Mouse (Mus musculus) ES-Bruce4 (cell line): ENCODE measurements around the gene Plekhd1. TPM values are rescaled to one million over a fixed set of nuclear protein-coding genes. Genes with fewer than 3 reads are reported as not detected.

Experiments
- H3K27ac ChIP-seq: 2 replicates; pipeline ENCODE4 v1.5.1; 2012; ENCODE audit warnings: low read length, inconsistent platforms; ENCODE audit not compliant: insufficient read depth
- H3K27me3 ChIP-seq: 2 replicates; pipeline ENCODE4 v1.6.1; 2012; ENCODE audit warnings: mild to moderate bottlenecking, low read length, inconsistent platforms; ENCODE audit not compliant: control insufficient read depth, poor library complexity, insufficient read depth, severe bottlenecking
- H3K36me3 ChIP-seq: 2 replicates; pipeline ENCODE4 v1.6.1; 2012; ENCODE audit warnings: inconsistent platforms, mild to moderate bottlenecking, low read length, moderate library complexity; ENCODE audit not compliant: control insufficient read depth, poor library complexity, insufficient read depth, severe bottlenecking
- H3K4me1 ChIP-seq: one replicate; pipeline ENCODE4 v1.8.1; 2011; ENCODE audit warnings: low read length; ENCODE audit not compliant: control insufficient read depth, insufficient read depth
- H3K4me3 ChIP-seq: 2 replicates; pipeline ENCODE4 v1.5.1; 2011; ENCODE audit warnings: low read depth, mild to moderate bottlenecking, low read length
- H3K9ac ChIP-seq: 2 replicates; pipeline ENCODE4 v1.6.1; 2012; ENCODE audit warnings: low read depth, mild to moderate bottlenecking, inconsistent platforms; ENCODE audit not compliant: poor library complexity, severe bottlenecking
- H3K9me3 ChIP-seq: replicated peaks from 2 replicates; pipeline ENCODE4 v1.6.1; 2012; ENCODE audit warnings: mild to moderate bottlenecking, low read length, inconsistent platforms; ENCODE audit not compliant: control insufficient read depth, poor library complexity, insufficient read depth, severe bottlenecking
- CTCF ChIP-seq: IDR thresholded peaks from one replicate; pipeline ENCODE4 v1.8.1; 2011; ENCODE audit warnings: low read depth, low read length
- EP300 ChIP-seq: IDR thresholded peaks from 2 replicates; pipeline ENCODE4 v1.6.1; 2011; ENCODE audit warnings: low read depth, low read length; ENCODE audit not compliant: insufficient read depth
- POLR2A ChIP-seq: IDR thresholded peaks from one replicate; pipeline ENCODE4 v1.8.1; 2011; ENCODE audit warnings: low read length; ENCODE audit not compliant: insufficient read depth
- polyA plus RNA-seq: library from polyadenylated mRNA; stranded (reverse); fragments of >200 nt; gene quantifications from 2 replicates; pipeline ENCODE4 v1.2.4, GENCODE M21; 2011; ENCODE audit warnings: low read depth; ENCODE audit not compliant: missing spikeins, insufficient read depth, insufficient read length

Plekhd1 gene
- polyA plus RNA-seq, 1 experiment = 5.3 TPM

DNA sequence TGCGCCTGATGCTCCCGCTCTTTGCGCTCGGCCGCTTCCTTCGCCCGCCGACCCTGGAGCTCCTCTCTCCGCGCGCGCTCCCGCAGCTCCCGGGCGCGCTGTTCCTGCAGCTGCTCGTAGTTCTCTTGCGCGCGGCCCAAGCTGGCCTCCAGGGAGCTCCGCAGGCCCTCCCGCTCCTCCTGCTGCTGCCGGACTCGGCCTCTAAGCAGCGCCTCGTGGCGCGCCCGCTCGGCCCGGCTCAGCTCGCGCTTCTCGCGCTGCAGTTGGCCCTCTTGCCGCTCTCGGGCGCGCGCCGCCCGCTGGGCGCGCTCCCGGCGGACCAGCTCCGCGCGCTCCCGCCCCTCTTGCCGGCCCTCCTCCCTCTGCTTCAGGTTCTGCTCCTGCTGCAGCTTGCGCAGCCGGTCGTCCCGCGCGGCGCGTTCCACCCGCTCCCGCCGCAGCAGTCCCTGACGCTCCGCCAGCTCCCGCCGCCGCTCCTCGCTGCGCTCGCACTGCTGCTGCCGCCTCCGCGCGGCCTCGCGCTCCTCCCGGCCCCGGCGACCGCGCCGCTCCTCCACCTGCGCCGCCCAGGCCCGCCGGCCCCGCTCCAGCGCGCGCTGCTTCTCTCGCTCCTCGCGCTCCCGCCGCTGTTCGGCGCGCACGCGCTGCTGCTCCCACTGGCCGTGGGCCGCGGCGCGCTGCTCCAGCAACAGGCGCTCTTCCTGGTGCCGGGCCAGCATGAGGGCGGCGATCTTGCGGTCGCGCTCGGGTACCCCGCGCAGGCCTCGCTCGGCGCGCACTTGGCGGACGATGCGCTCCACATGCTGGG is 65.6 kb downstream of the Plekhd1 start:
- no peaks in the 10 kb centered on the region for H3K4me1 ChIP-seq
- no peaks in the 10 kb centered on the region for H3K36me3 ChIP-seq
- H3K9me3 ChIP-seq = peaks cover 4% of the 10 kb centered on the region
- peak overlapping the region; percentile 74 for H3K9ac ChIP-seq
- no peak overlapping the region for H3K27ac ChIP-seq
- peaks cover 28% of the 10 kb centered on the region for H3K27me3 ChIP-seq
- TF ChIP-seq CTCF (no peak), POLR2A (no peak), EP300 (no peak)
- peak overlapping the region; percentile 62 for H3K4me3 ChIP-seq

DNA sequence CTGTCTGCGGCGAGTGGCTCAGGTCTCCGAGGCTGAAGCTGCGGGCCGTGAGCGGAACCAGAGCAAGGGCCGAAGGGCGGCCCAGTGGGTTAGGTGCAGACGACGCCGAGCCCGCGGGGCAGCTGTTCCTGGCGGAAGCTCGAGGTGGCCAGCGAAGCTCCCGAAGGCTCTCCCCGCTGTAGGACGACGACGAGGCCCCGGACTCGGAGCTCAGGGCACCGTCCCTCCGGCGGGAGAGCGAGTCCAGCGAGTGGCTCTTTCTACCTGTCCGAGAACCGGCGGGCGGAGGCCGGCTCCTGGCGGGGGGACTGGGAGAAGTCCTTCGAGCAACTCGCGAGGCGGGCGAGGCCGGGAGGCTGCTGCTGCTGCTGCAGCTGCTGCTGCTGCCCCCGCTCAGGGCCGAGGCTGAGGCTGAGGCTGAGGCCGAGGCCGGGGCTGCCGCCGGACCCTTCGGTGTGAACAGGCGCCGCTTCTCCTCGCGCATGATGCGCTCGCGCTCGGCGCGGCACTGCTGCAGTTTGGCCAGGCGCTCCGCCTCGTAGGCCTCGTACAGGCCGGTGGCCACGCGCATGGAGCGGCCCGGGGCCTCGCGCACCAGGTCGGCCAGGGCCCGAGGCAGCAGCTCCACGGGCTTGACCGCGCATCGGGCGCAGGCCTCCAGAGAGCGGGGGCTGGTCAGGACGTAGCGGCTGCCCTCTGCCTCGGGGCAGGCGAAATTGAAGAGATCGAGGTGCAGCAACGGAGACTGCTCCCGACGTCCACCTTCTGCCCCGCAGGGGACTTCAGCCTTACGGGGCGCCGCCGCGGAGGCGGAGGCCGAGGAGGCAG is 66.4 kb downstream of the Plekhd1 start:
- TF ChIP-seq EP300 (no peak), POLR2A (no peak), CTCF (no peak)
- Histone ChIP-seq H3K9ac (peak overlapping the region; percentile 74), H3K4me1 (no peaks in the 10 kb centered on the region), H3K4me3 (peak overlapping the region; percentile 78), H3K36me3 (no peaks in the 10 kb centered on the region), H3K27ac (no peak overlapping the region), H3K27me3 (peaks cover 28% of the 10 kb centered on the region), H3K9me3 (peaks cover 4% of the 10 kb centered on the region)

- Histone ChIP-seq H3K4me1 (no peaks in the 10 kb centered on the region), H3K9ac (peak overlapping the region; percentile 74), H3K4me3 (peak overlapping the region; percentile 78), H3K9me3 (peaks cover 4% of the 10 kb centered on the region), H3K36me3 (no peaks in the 10 kb centered on the region), H3K27me3 (peaks cover 28% of the 10 kb centered on the region), H3K27ac (no peak overlapping the region)
- no peak for TF ChIP-seq EP300
- no peak for TF ChIP-seq POLR2A
- TF ChIP-seq CTCF = no peak
These were observed 67.0 kb downstream of the Plekhd1 start for GRCm38 (mm10) chr12:80759387-80759712.

- H3K4me1 ChIP-seq = no peaks in the 10 kb centered on the region
- TF ChIP-seq POLR2A (no peak), CTCF (no peak), EP300 (no peak)
- peaks cover 4% of the 10 kb centered on the region for H3K9me3 ChIP-seq
- H3K4me3 ChIP-seq = peak overlapping the region; percentile 78
- peak overlapping the region; percentile 64 for H3K9ac ChIP-seq
- H3K27me3 ChIP-seq = peaks cover 28% of the 10 kb centered on the region
- no peaks in the 10 kb centered on the region for H3K36me3 ChIP-seq
- no peak overlapping the region for H3K27ac ChIP-seq
These were observed 67.5 kb downstream of the Plekhd1 start for GRCm38 (mm10) chr12:80759713-80760395.

DNA sequence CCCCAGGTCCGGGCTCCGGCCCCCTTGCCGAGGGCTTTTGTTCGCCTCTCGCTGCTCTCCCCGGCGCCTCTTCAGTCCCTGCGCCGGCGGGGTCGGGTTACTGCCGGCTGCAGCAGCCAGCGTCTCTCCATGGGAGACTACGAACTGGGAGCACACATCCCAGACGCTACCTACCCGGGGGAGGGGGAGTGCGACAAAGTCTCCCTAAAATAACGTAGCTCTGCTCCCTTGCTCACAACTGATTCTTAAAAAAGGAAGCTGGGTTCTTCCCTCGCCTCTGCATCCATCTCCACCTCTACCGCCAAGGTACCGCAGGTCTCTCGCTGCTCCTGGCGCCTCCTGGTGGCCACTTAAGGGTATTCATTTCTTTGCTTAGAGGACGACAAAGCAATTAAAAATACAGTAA is 68.0 kb downstream of the Plekhd1 start, which contains the start of gene Ccdc177:
Ccdc177 (minus strand) TSS at position 292 of the 406 bp plus-strand sequence.
- peak within 1 kb of the TSS; percentile 78 for H3K4me3 ChIP-seq
- H3K36me3 ChIP-seq = no peaks in the 10 kb centered on the region
- peaks cover 4% of the 10 kb centered on the region for H3K9me3 ChIP-seq
- TF ChIP-seq CTCF (peak; percentile 86), EP300 (no peak), POLR2A (no peak)
- no peaks in the 10 kb centered on the region for H3K4me1 ChIP-seq
- H3K27ac ChIP-seq = no peak within 1 kb of the TSS
- H3K27me3 ChIP-seq = peaks cover 28% of the 10 kb centered on the region
- peak within 1 kb of the TSS; percentile 64 for H3K9ac ChIP-seq
